Comparison of ENCODE assay signal across 25 mouse cellular contexts in the genomic region with DNA sequence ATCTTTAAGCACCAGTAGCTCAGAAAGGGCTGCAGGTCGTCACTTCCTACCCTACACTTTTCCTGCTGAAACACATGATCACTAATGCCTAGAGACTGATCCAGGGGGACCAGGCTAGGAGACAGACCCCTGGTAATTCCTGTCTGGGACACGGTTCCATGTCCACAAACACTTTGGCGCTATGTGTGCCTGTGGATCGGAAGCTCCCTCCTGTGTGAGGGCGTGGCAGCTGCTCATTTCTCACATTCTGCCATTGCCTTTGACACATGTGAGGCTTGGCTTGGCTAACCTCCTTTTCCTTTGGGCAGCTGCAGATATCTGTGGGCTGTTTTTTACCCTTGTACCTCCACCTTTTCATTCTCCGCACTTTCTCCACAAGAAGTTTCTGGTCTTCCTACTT. TPM values are rescaled to one million over a fixed set of nuclear protein-coding genes. Genes with fewer than 3 reads are reported as not detected.
DNase-seq lines count a peak whose midpoint lies in the region; ATAC-seq and TF ChIP-seq lines count a peak whose summit lies in the region.
"Had no signal": no experiment of that assay in that cellular context is flagged by ENCODE, and none has a peak within 500 bp of the region (broad histone marks: within the 10 kb centered on the region; RNA-seq: fewer than 3 reads in every experiment).

No protein-coding gene starts in this region.

- H3K27ac ChIP-seq in heart, adult 2 months: no peak overlapping the region
- peak overlapping the region; percentile 55 for H3K27ac ChIP-seq in kidney, embryonic 16.5 days (ENCODE audit: low read length)
- no peak overlapping the region for H3K27ac ChIP-seq in stomach, embryonic 16.5 days (ENCODE audit: low read length)
- no peak overlapping the region for H3K27ac ChIP-seq in stomach, postnatal 0 days (replicated peaks)
- H3K27ac ChIP-seq: embryonic facial prominence, embryonic 12.5 days; forebrain, embryonic 12.5 days; hindbrain, embryonic 12.5 days; hindbrain, postnatal 0 days; intestine, embryonic 15.5 days; layer of hippocampus, adult 2 months; left cerebral cortex, adult 2 months; liver, embryonic 15.5 days; midbrain, embryonic 13.5 days had no signal

- no peak for ATAC-seq in kidney, embryonic 16.5 days (ENCODE audit: low FRiP score, low TSS enrichment)
- no peak for ATAC-seq in stomach, embryonic 16.5 days (ENCODE audit: insufficient read depth, low FRiP score)
- ATAC-seq in stomach, postnatal 0 days (ENCODE audit: low FRiP score, low TSS enrichment): no peak
- ATAC-seq: hindbrain, postnatal 0 days; midbrain, embryonic 13.5 days had no signal

- no peak overlapping the region for H3K9ac ChIP-seq in heart, adult 2 months (ENCODE audit: low read depth, low read length)
- no peak overlapping the region for H3K9ac ChIP-seq in kidney, embryonic 16.5 days (replicated peaks; ENCODE audit: low read length)
- no peak overlapping the region for H3K9ac ChIP-seq in stomach, embryonic 16.5 days (ENCODE audit: low read length)
- no peak overlapping the region for H3K9ac ChIP-seq in stomach, postnatal 0 days (ENCODE audit: low read length)
- H3K9ac ChIP-seq: embryonic facial prominence, embryonic 12.5 days; forebrain, embryonic 12.5 days; forebrain, postnatal 0 days; hindbrain, embryonic 12.5 days; intestine, embryonic 15.5 days; liver, embryonic 15.5 days; lung, embryonic 15.5 days; midbrain, embryonic 13.5 days; neural tube, embryonic 13.5 days had no signal

- 42% methylated on average over 6 of the region's 6 CpGs for WGBS in heart, adult 2 months
- 67% methylated on average over 6 of the region's 6 CpGs for WGBS in kidney, embryonic 16.5 days
- WGBS in stomach, embryonic 16.5 days: 45% methylated on average over 6 of the region's 6 CpGs
- 37% methylated on average over 6 of the region's 6 CpGs for WGBS in stomach, postnatal 0 days

- H3K27me3 ChIP-seq in heart, adult 2 months (ENCODE audit: control insufficient read depth, insufficient read depth, low read length): no peaks in the 10 kb centered on the region
- no peaks in the 10 kb centered on the region for H3K27me3 ChIP-seq in kidney, embryonic 16.5 days (ENCODE audit: insufficient read depth, low read length)
- H3K27me3 ChIP-seq in stomach, embryonic 16.5 days (ENCODE audit: control insufficient read depth, insufficient read depth, low read length): no peaks in the 10 kb centered on the region
- H3K27me3 ChIP-seq in stomach, postnatal 0 days (ENCODE audit: control insufficient read depth, insufficient read depth, low read length): no peaks in the 10 kb centered on the region
- H3K27me3 ChIP-seq: embryonic facial prominence, embryonic 12.5 days; forebrain, embryonic 12.5 days; hindbrain, embryonic 12.5 days; intestine, embryonic 15.5 days; liver, embryonic 15.5 days; lung, embryonic 15.5 days; midbrain, embryonic 13.5 days; neural tube, embryonic 13.5 days had no signal

- H3K79me2 ChIP-seq in heart, adult 2 months (replicated peaks; ENCODE audit: control insufficient read depth, insufficient read depth, low read length): no peaks in the 10 kb centered on the region

- TF ChIP-seq CTCF in heart, adult 2 months (IDR thresholded peaks at IDR 0.05): no peak
- no peak for TF ChIP-seq CTCF in stomach, postnatal 0 days (IDR thresholded peaks at IDR 0.05; ENCODE audit: low read depth)

- DNase-seq in heart, adult 11 months: peak; percentile 87
- no peak for DNase-seq in heart, adult 2 months
- no peak for DNase-seq in kidney, postnatal 36 days
- no peak for DNase-seq in stomach, postnatal 0 days (ENCODE audit: low spot score)
- no peak for DNase-seq in testis, postnatal 14 days (ENCODE audit: low spot score)
- DNase-seq: adrenal gland, adult 8-10 months; cerebellum, adult 8-10 months; cerebellum, postnatal 25 days; heart, postnatal 14 days; thymus, postnatal 14 days had no signal

- peaks cover 2% of the 10 kb centered on the region; the same call in 1 of the 2 replicates for H3K36me3 ChIP-seq in heart, adult 2 months (ENCODE audit: control insufficient read depth, insufficient read depth, low read length)
- no peaks in the 10 kb centered on the region for H3K36me3 ChIP-seq in kidney, embryonic 16.5 days (ENCODE audit: insufficient read depth, low read length)
- H3K36me3 ChIP-seq in stomach, embryonic 16.5 days (ENCODE audit: control insufficient read depth, insufficient read depth, low read length): no peaks in the 10 kb centered on the region
- H3K36me3 ChIP-seq in stomach, postnatal 0 days (ENCODE audit: control insufficient read depth, insufficient read depth, low read length): no peaks in the 10 kb centered on the region
- H3K36me3 ChIP-seq: embryonic facial prominence, embryonic 12.5 days; forebrain, embryonic 12.5 days; G1E; hindbrain, embryonic 12.5 days; intestine, embryonic 15.5 days; liver, embryonic 15.5 days; lung, embryonic 15.5 days; midbrain, embryonic 13.5 days; neural tube, embryonic 13.5 days had no signal

- H3K9me3 ChIP-seq in kidney, embryonic 16.5 days (ENCODE audit: low read length): no peaks in the 10 kb centered on the region
- no peaks in the 10 kb centered on the region for H3K9me3 ChIP-seq in stomach, embryonic 16.5 days (replicated peaks; ENCODE audit: control insufficient read depth, low read length)
- H3K9me3 ChIP-seq in stomach, postnatal 0 days (ENCODE audit: control insufficient read depth, low read length): no peaks in the 10 kb centered on the region
- H3K9me3 ChIP-seq: embryonic facial prominence, embryonic 12.5 days; forebrain, embryonic 12.5 days; G1E; hindbrain, embryonic 12.5 days; intestine, embryonic 15.5 days; liver, embryonic 15.5 days; lung, embryonic 15.5 days; midbrain, embryonic 13.5 days; neural tube, embryonic 13.5 days had no signal

- H3K4me2 ChIP-seq in kidney, embryonic 16.5 days (replicated peaks; ENCODE audit: low read depth, low read length): peak overlapping the region; percentile 26; the same call in 1 of the 2 replicates
- peak overlapping the region; percentile 21; the same call in 1 of the 2 replicates for H3K4me2 ChIP-seq in stomach, embryonic 16.5 days (ENCODE audit: low read depth, low read length)
- no peak overlapping the region for H3K4me2 ChIP-seq in stomach, postnatal 0 days (replicated peaks; ENCODE audit: low read depth)
- H3K4me2 ChIP-seq: embryonic facial prominence, embryonic 12.5 days; forebrain, embryonic 12.5 days; hindbrain, embryonic 12.5 days; intestine, embryonic 15.5 days; liver, embryonic 15.5 days; midbrain, embryonic 13.5 days; neural tube, embryonic 13.5 days had no signal

- intact Hi-C loops in heart, adult 2 months (cut with DNase I): no loop called here

- H3K4me3 ChIP-seq in heart, adult 2 months: no peak overlapping the region
- no peak overlapping the region for H3K4me3 ChIP-seq in kidney, embryonic 16.5 days (ENCODE audit: low read length)
- H3K4me3 ChIP-seq in stomach, embryonic 16.5 days (replicated peaks; ENCODE audit: low read length): no peak overlapping the region
- H3K4me3 ChIP-seq in stomach, postnatal 0 days (ENCODE audit: low read depth, low read length): no peak overlapping the region
- H3K4me3 ChIP-seq: embryonic facial prominence, embryonic 12.5 days; forebrain, embryonic 12.5 days; hindbrain, embryonic 12.5 days; intestine, embryonic 15.5 days; layer of hippocampus, adult 2 months; left cerebral cortex, adult 2 months; liver, embryonic 15.5 days; lung, embryonic 15.5 days; midbrain, embryonic 13.5 days; neural tube, embryonic 13.5 days had no signal

- no peak for TF ChIP-seq POLR2A in heart, adult 2 months (IDR thresholded peaks at IDR 0.05; ENCODE audit: insufficient read depth, low read depth, low read length)

- H3K4me1 ChIP-seq in heart, adult 2 months (ENCODE audit: control insufficient read depth, insufficient read depth, low read length): peaks cover 7% of the 10 kb centered on the region
- H3K4me1 ChIP-seq in kidney, embryonic 16.5 days (ENCODE audit: insufficient read depth, low read length): peaks cover 19% of the 10 kb centered on the region
- H3K4me1 ChIP-seq in stomach, embryonic 16.5 days (ENCODE audit: control insufficient read depth, insufficient read depth, low read length): peaks cover 14% of the 10 kb centered on the region
- no peaks in the 10 kb centered on the region for H3K4me1 ChIP-seq in stomach, postnatal 0 days (replicated peaks; ENCODE audit: control insufficient read depth, insufficient read depth)
- H3K4me1 ChIP-seq: intestine, embryonic 15.5 days; liver, embryonic 15.5 days had no signal

- no peak for TF ChIP-seq EP300 in heart, adult 2 months (IDR thresholded peaks at IDR 0.05; ENCODE audit: insufficient read depth, low read depth, low read length)
- TF ChIP-seq EP300 in stomach, postnatal 0 days (optimal IDR thresholded peaks at IDR 0.05): no peak

RNA-seq across cellular contexts. Expression of a gene that starts 22.0 kb away (rescaled TPM):
- total RNA-seq in heart, adult 2 months (2021): 10 to 100 TPM; 30.2 to 31.9 TPM
- polyA plus RNA-seq in heart, adult 2 months (2012; rRNA removed): 16.7 and 27.0 TPM in 2 replicates
- 31.9 and 34.0 TPM in 2 replicates for polyA plus RNA-seq in kidney, embryonic 16.5 days (2015; fragmentation: Nextera tagmentation; extraction: Ambion mirVana)
- polyA plus RNA-seq in stomach, embryonic 16.5 days (2015; fragmentation: Nextera tagmentation; extraction: Ambion mirVana): 28.2 and 31.3 TPM in 2 replicates
- polyA plus RNA-seq in stomach, postnatal 0 days (2015; fragmentation: Nextera tagmentation; extraction: Ambion mirVana): 34.8 and 36.3 TPM in 2 replicates
